ENCODE assay signal across 8 mouse cellular contexts in the genomic region with DNA sequence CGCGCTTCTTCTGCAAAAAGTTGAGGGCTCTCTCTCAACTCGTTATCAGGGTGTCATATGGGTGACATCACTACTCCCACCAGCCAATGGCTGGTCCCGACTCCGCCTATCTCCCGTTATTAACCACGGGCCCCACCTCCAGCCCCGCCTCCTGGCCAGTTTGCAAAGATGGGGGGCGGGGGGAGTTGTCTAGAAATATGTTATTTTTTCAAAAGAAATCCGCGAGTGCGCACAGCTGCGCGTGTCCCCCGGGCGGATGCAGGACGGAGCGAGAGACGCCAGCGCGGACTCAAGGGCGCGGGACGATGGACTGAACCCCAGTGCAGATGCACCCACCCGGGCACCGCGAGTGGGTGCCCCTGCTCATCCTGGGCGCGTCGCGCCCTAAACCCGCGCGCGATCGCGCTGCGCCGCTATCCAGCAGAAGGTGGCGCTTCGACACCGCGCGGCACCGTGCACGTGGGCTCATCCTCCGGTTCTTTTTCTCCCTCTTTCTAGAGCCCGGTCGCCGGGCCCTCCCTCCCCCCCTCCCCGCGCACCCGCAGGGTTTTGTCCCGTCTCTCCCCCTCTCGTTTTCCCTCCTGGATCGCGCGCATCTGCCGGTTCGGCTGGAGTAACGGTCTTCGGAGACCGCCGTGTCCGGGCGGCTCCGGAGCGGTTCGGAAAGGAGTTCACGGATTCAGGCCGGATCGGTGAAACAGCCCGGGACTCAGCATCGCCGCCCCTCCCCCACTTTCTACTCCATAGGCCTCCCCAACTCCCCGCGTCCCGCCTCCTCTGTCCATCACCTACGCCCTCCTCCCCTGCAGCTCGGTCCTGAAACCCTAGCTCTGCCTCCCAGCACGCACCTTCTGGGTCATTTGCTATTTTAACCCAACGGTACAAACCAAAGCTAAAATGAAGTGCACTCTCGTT. TPM values are rescaled to one million over a fixed set of nuclear protein-coding genes. Genes with fewer than 3 reads are reported as not detected.
A peak's percentile ranks its signal among the peaks of the same experiment; 100 is the strongest.
DNase-seq lines count a peak whose midpoint lies in the region; ATAC-seq and TF ChIP-seq lines count a peak whose summit lies in the region.

No protein-coding gene starts in this region.

- H3K4me1 ChIP-seq in ES-E14 (ENCODE audit: control insufficient read depth in 2 of 2, insufficient read depth in 2 of 2, low read length in 2 of 2, poor library complexity in 1 of 2): peaks cover 2 to 5% of the 10 kb centered on the region in 2 experiments; a peak in 3 of 4 replicates
- H3K4me1 ChIP-seq in hindbrain, embryonic 13.5 days (replicated peaks): peaks cover 20% of the 10 kb centered on the region
- peaks cover 3% of the 10 kb centered on the region; the same call in 1 of the 2 replicates for H3K4me1 ChIP-seq in lung, embryonic 14.5 days (ENCODE audit: insufficient read depth)

- peak overlapping the region; percentile 66 for H3K4me2 ChIP-seq in hindbrain, embryonic 13.5 days
- H3K4me2 ChIP-seq in lung, embryonic 14.5 days: peak overlapping the region; percentile 63

- no peaks in the 10 kb centered on the region for H3K9me3 ChIP-seq in ES-E14 (ENCODE audit: control insufficient read depth, insufficient read depth, low read depth, low read length)
- H3K9me3 ChIP-seq in hindbrain, embryonic 13.5 days: no peaks in the 10 kb centered on the region
- H3K9me3 ChIP-seq in lung, embryonic 14.5 days (ENCODE audit: low read depth, low read length): no peaks in the 10 kb centered on the region

- no peaks in the 10 kb centered on the region for H3K27me3 ChIP-seq in hindbrain, embryonic 13.5 days
- no peaks in the 10 kb centered on the region for H3K27me3 ChIP-seq in lung, embryonic 14.5 days (ENCODE audit: insufficient read depth, low read length)

- no peak overlapping the region for H3K27ac ChIP-seq in ES-E14 (ENCODE audit: insufficient read depth, low read depth, low read length, poor library complexity, severe bottlenecking)
- H3K27ac ChIP-seq in hindbrain, embryonic 13.5 days: peak overlapping the region; percentile 100
- peak overlapping the region; percentile 96 for H3K27ac ChIP-seq in lung, embryonic 14.5 days (ENCODE audit: low read depth)

- peak overlapping the region; percentile 75 to 79 for H3K4me3 ChIP-seq in ES-E14 (ENCODE audit: insufficient read depth in 1 of 2, low read depth in 1 of 2, low read length in 2 of 2, poor library complexity in 1 of 2, severe bottlenecking in 1 of 2)
- H3K4me3 ChIP-seq in hindbrain, embryonic 13.5 days: peak overlapping the region; percentile 100
- H3K4me3 ChIP-seq in lung, embryonic 14.5 days (ENCODE audit: low read depth, low read length): peak overlapping the region; percentile 89

- DNase-seq in ES-E14 (ENCODE audit: low read depth, low spot score): peak; percentile 76
- peak; percentile 98 to 99 for DNase-seq in cerebellum, postnatal 10 days
- DNase-seq in frontal cortex, postnatal 10 days (ENCODE audit: low spot score in 2 of 2): peak; percentile 93 to 95
- DNase-seq in layer of hippocampus, postnatal 14 days (ENCODE audit: low spot score in 2 of 2): peak; percentile 94 to 97
- peak; percentile 99 for DNase-seq in lung, embryonic 14.5 days
- peak; percentile 72 for DNase-seq in ovary, postnatal 36 days (ENCODE audit: low spot score)
- no peak for DNase-seq in spleen, adult 12 weeks (ENCODE audit: low spot score)

- peak; percentile 56 for TF ChIP-seq CTCF in lung, embryonic 14.5 days (IDR thresholded peaks at IDR 0.05; ENCODE audit: low read depth)

- peak; percentile 96 for ATAC-seq in hindbrain, embryonic 13.5 days (ENCODE audit: low FRiP score)
- ATAC-seq in lung, embryonic 14.5 days (ENCODE audit: insufficient read depth): peak; percentile 92

- WGBS in hindbrain, embryonic 13.5 days: 0% methylated on average over 67 of the region's 83 CpGs
- under 1% methylated on average over 83 of the region's 83 CpGs for WGBS in lung, embryonic 14.5 days

- in situ Hi-C loops in ES-E14 (cut with MboI; ENCODE audit: low sequenced_read_pairs in 2 of 2, unreplicated experiment in 2 of 2): no loop called here

- H3K36me3 ChIP-seq in ES-E14 (ENCODE audit: control insufficient read depth, insufficient read depth, low read length, poor library complexity, severe bottlenecking): no peaks in the 10 kb centered on the region
- H3K36me3 ChIP-seq in hindbrain, embryonic 13.5 days: no peaks in the 10 kb centered on the region
- H3K36me3 ChIP-seq in lung, embryonic 14.5 days (ENCODE audit: insufficient read depth): no peaks in the 10 kb centered on the region

- H3K9ac ChIP-seq in ES-E14 (ENCODE audit: insufficient read depth, low read depth, low read length, poor library complexity, severe bottlenecking): peak overlapping the region; percentile 66
- H3K9ac ChIP-seq in hindbrain, embryonic 13.5 days: peak overlapping the region; percentile 100
- H3K9ac ChIP-seq in lung, embryonic 14.5 days: peak overlapping the region; percentile 89

TF ChIP-seq in ES-E14, 5 proteins besides CTCF, POLR2A, EP300 and RAD21:
- TF ChIP-seq HCFC1 (IDR thresholded peaks at IDR 0.05; ENCODE audit: borderline replicate concordance, insufficient read depth, low read length) (no peak), ZNF384 (IDR thresholded peaks at IDR 0.05; ENCODE audit: low read depth, low read length) (no peak), MAFK (IDR thresholded peaks at IDR 0.05; ENCODE audit: insufficient read depth, low read depth, low read length) (no peak)

RNA-seq across cellular contexts. Expression of a gene that starts 0.6 kb away (rescaled TPM):
- total RNA-seq in ES-E14 (2012; rRNA removed): 10.1 and 11.2 TPM in 2 replicates
- 574 and 588 TPM in 2 replicates for polyA plus RNA-seq in hindbrain, embryonic 13.5 days (2015; fragmentation: Nextera tagmentation; extraction: Ambion mirVana)
- total RNA-seq in layer of hippocampus, postnatal 14 days (2021): 10 to 100 TPM; 35.6 to 43.6 TPM
- 52.6 and 54.5 TPM in 2 replicates for polyA plus RNA-seq in lung, embryonic 14.5 days (2014; fragmentation: Nextera tagmentation; extraction: Ambion mirVana)
